Mouse (Mus musculus) ES-CJ7 (cell line): ENCODE results near the gene Ubtf.

Source experiments
- DNase-seq: peaks from one replicate; pipeline ENCODE4 v3.0.0; 2011; ENCODE audit warnings: low read depth, low spot score

Gene Ubtf

GRCm38 (mm10) chr11:102295598-102296471 is 23.7 kb downstream of the Ubtf start:
- DNase-seq: no peak

- peak; percentile 85 for DNase-seq
Measured at GRCm38 (mm10) chr11:102294887-102295597, 24.5 kb downstream of the Ubtf start.

GRCm38 (mm10) chr11:102294416-102294815 is 25.1 kb downstream of the Ubtf start:
- no peak for DNase-seq

- DNase-seq: no peak
Measured at GRCm38 (mm10) chr11:102293971-102294370, 25.6 kb downstream of the Ubtf start.

- no peak for DNase-seq
Measured at GRCm38 (mm10) chr11:102291051-102291535, 28.4 kb downstream of the Ubtf start.

GRCm38 (mm10) chr11:102290141-102290540 is 29.4 kb downstream of the Ubtf start:
- no peak for DNase-seq

GRCm38 (mm10) chr11:102289511-102290100 is 29.9 kb downstream of the Ubtf start:
- DNase-seq: no peak

- no peak for DNase-seq
Measured at GRCm38 (mm10) chr11:102288913-102289312, 30.6 kb downstream of the Ubtf start.

- no peak for DNase-seq
Measured at GRCm38 (mm10) chr11:102288027-102288804, 31.3 kb downstream of the Ubtf start.

GRCm38 (mm10) chr11:102287485-102287884 is 32.1 kb downstream of the Ubtf start:
- no peak for DNase-seq

- no peak for DNase-seq
Measured at GRCm38 (mm10) chr11:102285095-102285834, 34.3 kb downstream of the Ubtf start.

- peak; percentile 100 for DNase-seq
Measured at GRCm38 (mm10) chr11:102284501-102285094, 34.9 kb downstream of the Ubtf start, which contains the start of gene Tmub2. Gene Tmub2 (plus strand): TSS chr11:102284931.

GRCm38 (mm10) chr11:102283922-102284321 is 35.6 kb downstream of the Ubtf start:
- peak; percentile 80 for DNase-seq

- peak; percentile 59 for DNase-seq
Measured at GRCm38 (mm10) chr11:102280267-102280666, 39.3 kb downstream of the Ubtf start.

GRCm38 (mm10) chr11:102279595-102279994 is 39.9 kb downstream of the Ubtf start:
- DNase-seq: no peak

- no peak for DNase-seq
Measured at GRCm38 (mm10) chr11:102277754-102278153, 41.8 kb downstream of the Ubtf start.

- peak; percentile 72 for DNase-seq
Measured at GRCm38 (mm10) chr11:102276411-102276915, 43.1 kb downstream of the Ubtf start.

GRCm38 (mm10) chr11:102268520-102269244 is 50.9 kb downstream of the Ubtf start, which contains the start of gene Asb16:
Gene Asb16 (plus strand): TSS chr11:102268743.
- DNase-seq: no peak

GRCm38 (mm10) chr11:102267480-102267879 is 52.1 kb downstream of the Ubtf start:
- peak; percentile 96 for DNase-seq
